Mouse (Mus musculus): ENCODE measurements around the gene Atp6v0d1. TPM values are rescaled to one million over a fixed set of nuclear protein-coding genes. Genes with fewer than 3 reads are reported as not detected.
"Not testable (repeated sequence)": the region's sequence is repeated elsewhere in the genome, so short reads cannot be mapped to it uniquely, and the experiment has no call there.

Atp6v0d1 gene
- polyA plus RNA-seq, 1 experiment from 2014 or later, result 78.4 TPM

DNA sequence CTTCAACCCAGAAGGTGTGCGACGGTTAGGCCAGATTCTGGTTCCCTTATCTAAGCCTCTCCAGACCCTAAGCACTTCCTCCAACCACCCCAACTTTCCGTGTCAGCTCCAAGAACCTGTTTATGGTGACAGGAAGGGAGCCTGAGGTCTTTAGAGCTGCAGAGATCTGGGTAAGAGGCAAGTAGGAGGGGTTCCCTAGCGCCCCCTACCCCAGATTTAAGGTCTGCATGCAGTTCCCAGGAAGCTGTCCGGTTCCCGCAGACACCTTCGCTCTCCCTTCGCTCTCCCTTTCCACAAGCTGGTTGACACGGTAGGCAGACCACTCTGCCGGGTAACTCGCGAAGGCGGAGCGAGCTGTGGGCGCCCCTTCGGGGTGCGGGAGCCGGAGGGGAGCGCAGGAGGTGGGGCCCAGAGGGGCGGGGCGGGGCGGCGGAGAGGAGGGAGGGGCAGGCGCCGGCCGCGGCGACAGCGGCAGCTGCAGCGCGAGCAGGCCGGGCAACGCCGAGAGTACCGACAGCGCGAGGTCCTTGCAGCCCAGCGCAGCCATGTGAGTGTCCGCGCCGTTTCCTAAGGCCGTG is 39.0 kb upstream of the Atp6v0d1 start, which contains the start of gene Ripor1:
TSS of gene Ripor1 (plus strand) at position 452 of the 578 bp plus-strand sequence.
- Histone ChIP-seq H3K4me2 (peak within 1 kb of the TSS; percentile 98), H3K4me3 (peak within 1 kb of the TSS; percentile 82), H3K27me3 (no peaks in the 10 kb centered on the region), H3K4me1 (peaks cover 25% of the 10 kb centered on the region), H3K9ac (peak within 1 kb of the TSS; percentile 89), H3K36me3 (no peaks in the 10 kb centered on the region), H3K27ac (peak within 1 kb of the TSS; percentile 83), H3K9me3 (no peaks in the 10 kb centered on the region)
- under 1% methylated on average over 41 of the region's 42 CpGs for WGBS
- peak; percentile 75 for ATAC-seq (ENCODE audit: insufficient number of reproducible peaks, insufficient read depth, low FRiP score, low TSS enrichment, low read depth)

GRCm38 (mm10) chr8:105602540-105602939 is 36.7 kb upstream of the Atp6v0d1 start:
- H3K36me3 ChIP-seq; H3K4me3 ChIP-seq; H3K27ac ChIP-seq; H3K4me2 ChIP-seq; H3K9me3 ChIP-seq; ATAC-seq (ENCODE audit: insufficient number of reproducible peaks, insufficient read depth, low FRiP score, low TSS enrichment, low read depth); H3K9ac ChIP-seq; H3K27me3 ChIP-seq: not testable (repeated sequence)
- WGBS, result 77% methylated on average over 3 of the region's 3 CpGs
- peaks cover 25% of the 10 kb centered on the region for H3K4me1 ChIP-seq

DNA sequence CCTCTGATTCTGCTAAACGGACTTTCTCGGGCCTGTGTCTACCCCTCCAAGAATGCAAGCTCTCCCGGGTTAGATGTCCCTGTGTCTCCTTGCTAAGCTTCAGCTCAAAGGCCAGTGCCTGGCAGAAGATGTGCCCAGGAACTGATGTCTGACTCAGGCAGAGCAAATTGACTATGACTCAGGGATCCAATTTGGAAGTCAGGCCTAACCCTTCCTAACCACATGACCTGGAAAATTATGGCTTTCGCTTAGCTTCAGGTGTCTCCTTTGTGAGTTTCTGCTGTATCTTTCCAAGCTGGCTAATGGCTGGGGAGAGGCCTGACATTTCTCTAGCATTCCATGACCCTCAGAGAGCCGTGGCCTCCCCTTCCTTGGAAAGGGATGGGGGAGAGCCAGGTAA is 35.5 kb upstream of the Atp6v0d1 start:
- H3K27me3 ChIP-seq, result no peaks in the 10 kb centered on the region
- no peak overlapping the region for H3K4me3 ChIP-seq
- no peak for ATAC-seq (ENCODE audit: insufficient number of reproducible peaks, insufficient read depth, low FRiP score, low TSS enrichment, low read depth)
- no peaks in the 10 kb centered on the region for H3K36me3 ChIP-seq
- peaks cover 19% of the 10 kb centered on the region for H3K4me1 ChIP-seq
- WGBS, result 66% methylated on average over 5 of the region's 5 CpGs
- H3K27ac ChIP-seq, result no peak overlapping the region
- no peak overlapping the region for H3K4me2 ChIP-seq
- H3K9me3 ChIP-seq, result no peaks in the 10 kb centered on the region
- H3K9ac ChIP-seq, result no peak overlapping the region

DNA sequence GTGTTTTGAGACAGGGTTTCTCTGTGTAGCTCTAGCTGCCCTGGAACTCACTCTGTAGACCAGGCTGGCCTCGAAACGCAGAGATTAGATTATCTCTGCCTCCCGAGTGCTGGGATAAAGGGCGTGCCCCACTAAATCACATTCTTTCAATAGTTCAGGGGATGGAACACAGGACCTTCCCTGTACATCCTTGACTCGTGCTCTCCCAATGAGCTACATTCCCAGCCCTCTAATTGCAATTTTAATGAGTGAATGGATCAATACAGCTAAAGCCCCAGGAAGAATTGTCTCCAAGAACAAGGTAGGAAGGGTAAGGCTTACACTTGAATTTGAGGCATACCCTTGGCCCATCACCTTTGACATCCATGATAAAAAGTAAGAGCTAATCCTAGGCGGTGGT is 32.9 kb upstream of the Atp6v0d1 start:
- no peaks in the 10 kb centered on the region for H3K27me3 ChIP-seq
- no peak for ATAC-seq (ENCODE audit: insufficient number of reproducible peaks, insufficient read depth, low FRiP score, low TSS enrichment, low read depth)
- no peak overlapping the region for H3K4me2 ChIP-seq
- H3K27ac ChIP-seq, result no peak overlapping the region
- H3K4me3 ChIP-seq, result no peak overlapping the region
- no peaks in the 10 kb centered on the region for H3K9me3 ChIP-seq
- no peak overlapping the region for H3K9ac ChIP-seq
- no peaks in the 10 kb centered on the region for H3K36me3 ChIP-seq
- H3K4me1 ChIP-seq, result peaks cover 21% of the 10 kb centered on the region
- 85% methylated on average over 6 of the region's 6 CpGs for whole genome bisulfite sequencing

GRCm38 (mm10) chr8:105596362-105597034 is 30.7 kb upstream of the Atp6v0d1 start:
- Histone ChIP-seq H3K4me2 (peak overlapping the region; percentile 40), H3K9me3 (no peaks in the 10 kb centered on the region), H3K27ac (0 out of 2 replicates have a peak overlapping the region, but pooled peaks have one; percentile 7), H3K36me3 (no peaks in the 10 kb centered on the region), H3K4me3 (0 out of 2 replicates have a peak overlapping the region, but pooled peaks have one; percentile 3), H3K27me3 (no peaks in the 10 kb centered on the region), H3K4me1 (peaks cover 23% of the 10 kb centered on the region), H3K9ac (no peak overlapping the region)
- ATAC-seq (ENCODE audit: insufficient number of reproducible peaks, insufficient read depth, low FRiP score, low TSS enrichment, low read depth), result no peak
- 9% methylated on average over 14 of the region's 14 CpGs for WGBS

GRCm38 (mm10) chr8:105594451-105595242 is 28.8 kb upstream of the Atp6v0d1 start:
- H3K9me3 ChIP-seq, result no peaks in the 10 kb centered on the region
- H3K4me3 ChIP-seq, result peak overlapping the region; percentile 31
- 75% methylated on average over 18 of the region's 18 CpGs for WGBS
- peak overlapping the region; percentile 57 for H3K4me2 ChIP-seq
- peak overlapping the region; percentile 90 for H3K27ac ChIP-seq
- H3K27me3 ChIP-seq, result no peaks in the 10 kb centered on the region
- peaks cover 23% of the 10 kb centered on the region for H3K4me1 ChIP-seq
- no peak for ATAC-seq (ENCODE audit: insufficient number of reproducible peaks, insufficient read depth, low FRiP score, low TSS enrichment, low read depth)
- H3K9ac ChIP-seq, result peak overlapping the region; percentile 59
- H3K36me3 ChIP-seq, result no peaks in the 10 kb centered on the region

- Histone ChIP-seq H3K9ac (peak overlapping the region; percentile 59), H3K4me3 (peak overlapping the region; percentile 31), H3K4me1 (peaks cover 23% of the 10 kb centered on the region), H3K27ac (peak overlapping the region; percentile 90), H3K27me3 (no peaks in the 10 kb centered on the region), H3K9me3 (no peaks in the 10 kb centered on the region), H3K36me3 (no peaks in the 10 kb centered on the region), H3K4me2 (peak overlapping the region; percentile 57)
- 11% methylated on average over 15 of the region's 15 CpGs for WGBS
- ATAC-seq (ENCODE audit: insufficient number of reproducible peaks, insufficient read depth, low FRiP score, low TSS enrichment, low read depth), result peak; percentile 46; the same call in 1 of the 2 replicates
These were observed 28.0 kb upstream of the Atp6v0d1 start for GRCm38 (mm10) chr8:105593859-105594258.

DNA sequence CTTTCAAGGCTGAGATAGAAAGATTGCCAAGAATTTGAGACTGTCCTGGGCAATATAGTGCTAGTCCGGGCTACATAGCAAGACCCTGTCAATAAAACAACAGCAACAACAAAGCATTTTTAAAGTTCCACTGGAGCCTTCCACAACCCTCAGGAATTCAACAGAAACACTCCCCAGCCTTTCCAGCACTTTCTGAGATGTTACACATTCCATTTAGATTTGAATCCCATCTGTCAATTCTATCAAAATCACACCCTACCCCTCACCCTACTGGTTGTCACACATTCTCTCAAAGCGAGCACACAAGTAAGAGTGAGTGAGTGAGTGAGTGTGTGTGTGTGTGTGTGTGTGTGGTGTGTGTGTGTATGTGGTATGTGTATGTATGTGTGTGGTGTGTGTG is 26.6 kb upstream of the Atp6v0d1 start:
- no peaks in the 10 kb centered on the region for H3K27me3 ChIP-seq
- H3K9ac ChIP-seq, result no peak overlapping the region
- H3K4me1 ChIP-seq, result peaks cover 23% of the 10 kb centered on the region
- no peak overlapping the region for H3K4me2 ChIP-seq
- no peaks in the 10 kb centered on the region for H3K36me3 ChIP-seq
- H3K4me3 ChIP-seq, result no peak overlapping the region
- H3K9me3 ChIP-seq, result no peaks in the 10 kb centered on the region
- ATAC-seq (ENCODE audit: insufficient number of reproducible peaks, insufficient read depth, low FRiP score, low TSS enrichment, low read depth), result no peak
- 64% methylated on average over 2 of the region's 2 CpGs for WGBS
- H3K27ac ChIP-seq, result no peak overlapping the region

DNA sequence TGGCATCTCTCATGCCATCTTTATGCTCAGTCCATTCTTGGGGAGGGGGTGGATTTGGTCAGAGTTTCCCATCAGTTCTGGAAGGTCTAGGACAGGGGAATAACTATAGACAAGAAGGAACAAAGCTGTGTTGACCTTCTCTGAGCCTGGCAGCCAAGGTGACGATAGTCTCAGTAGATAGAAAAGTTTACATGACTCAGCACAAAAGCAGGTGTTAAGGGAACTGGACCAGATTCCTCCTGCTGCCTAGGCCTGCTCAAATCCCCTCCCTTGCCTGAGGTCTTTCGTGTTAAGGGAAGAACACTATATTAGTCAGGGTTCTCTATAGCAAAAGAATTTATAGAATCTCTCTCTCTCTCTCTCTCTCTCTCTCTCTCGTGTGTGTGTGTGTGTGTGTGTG is 13.9 kb upstream of the Atp6v0d1 start:
- Histone ChIP-seq H3K4me1 (no peaks in the 10 kb centered on the region), H3K27ac (no peak overlapping the region), H3K36me3 (no peaks in the 10 kb centered on the region), H3K4me3 (no peak overlapping the region), H3K4me2 (no peak overlapping the region), H3K9ac (no peak overlapping the region), H3K27me3 (no peaks in the 10 kb centered on the region), H3K9me3 (no peaks in the 10 kb centered on the region)
- no peak for ATAC-seq (ENCODE audit: insufficient number of reproducible peaks, insufficient read depth, low FRiP score, low TSS enrichment, low read depth)
- 59% methylated on average over 3 of the region's 3 CpGs for WGBS

GRCm38 (mm10) chr8:105575538-105575937 is 9.7 kb upstream of the Atp6v0d1 start:
- Histone ChIP-seq H3K27ac (no peak overlapping the region), H3K27me3 (no peaks in the 10 kb centered on the region), H3K9ac (no peak overlapping the region), H3K4me1 (no peaks in the 10 kb centered on the region), H3K4me3 (no peak overlapping the region), H3K36me3 (no peaks in the 10 kb centered on the region), H3K4me2 (no peak overlapping the region), H3K9me3 (no peaks in the 10 kb centered on the region)
- no peak for ATAC-seq (ENCODE audit: insufficient number of reproducible peaks, insufficient read depth, low FRiP score, low TSS enrichment, low read depth)
- whole genome bisulfite sequencing, result 48% methylated on average over 3 of the region's 3 CpGs

GRCm38 (mm10) chr8:105574741-105575140 is 8.9 kb upstream of the Atp6v0d1 start:
- H3K9me3 ChIP-seq, result no peaks in the 10 kb centered on the region
- H3K9ac ChIP-seq, result no peak overlapping the region
- H3K4me3 ChIP-seq, result no peak overlapping the region
- no peaks in the 10 kb centered on the region for H3K4me1 ChIP-seq
- 36% methylated on average over 6 of the region's 6 CpGs for WGBS
- ATAC-seq (ENCODE audit: insufficient number of reproducible peaks, insufficient read depth, low FRiP score, low TSS enrichment, low read depth), result no peak
- H3K36me3 ChIP-seq, result no peaks in the 10 kb centered on the region
- no peak overlapping the region for H3K4me2 ChIP-seq
- no peak overlapping the region for H3K27ac ChIP-seq
- no peaks in the 10 kb centered on the region for H3K27me3 ChIP-seq
